In the genomic region with DNA sequence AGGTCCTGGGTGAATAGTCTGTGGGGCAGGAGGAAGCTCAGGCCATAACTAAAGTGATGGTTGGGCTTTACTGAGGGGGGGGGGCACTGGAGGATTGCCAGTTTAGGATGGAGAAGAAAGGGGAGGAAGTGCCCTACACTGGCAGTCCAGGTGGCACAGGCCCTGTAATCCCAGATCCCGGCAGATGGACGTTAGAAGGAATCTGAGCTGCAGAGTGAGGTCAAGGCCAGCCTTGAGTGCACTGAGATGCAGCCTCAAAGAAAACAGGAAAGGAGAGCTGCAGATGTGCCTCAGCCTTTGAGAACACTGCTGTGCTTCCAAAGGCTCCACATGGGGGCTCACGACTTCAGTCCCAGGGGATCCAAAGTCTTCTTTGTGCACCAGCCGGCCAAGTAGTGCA, we compare ENCODE assay signal across 17 mouse cellular contexts. TPM values are rescaled to one million over a fixed set of nuclear protein-coding genes. Genes with fewer than 3 reads are reported as not detected.
A peak's percentile ranks its signal among the peaks of the same experiment; 100 is the strongest.
DNase-seq lines count a peak whose midpoint lies in the region; ATAC-seq and TF ChIP-seq lines count a peak whose summit lies in the region.
"Had no signal": no experiment of that assay in that cellular context is flagged by ENCODE, and none has a peak within 500 bp of the region (broad histone marks: within the 10 kb centered on the region; RNA-seq: fewer than 3 reads in every experiment).

No protein-coding gene starts in this region.

- peak; percentile 80 for ATAC-seq in kidney, postnatal 0 days (replicated peaks; ENCODE audit: low FRiP score, low read depth)
- ATAC-seq: forebrain, embryonic 13.5 days; midbrain, embryonic 13.5 days had no signal

- no peak overlapping the region for H3K27ac ChIP-seq in kidney, postnatal 0 days
- H3K27ac ChIP-seq in embryonic facial prominence, embryonic 10.5 days (replicated peaks), result 0 out of 2 replicates have a peak overlapping the region, but pooled peaks have one; percentile 30
- H3K27ac ChIP-seq: embryonic facial prominence, embryonic 15.5 days; forebrain, embryonic 13.5 days; gastrocnemius, adult 2 months; heart, embryonic 10.5 days; limb, embryonic 13.5 days; midbrain, embryonic 13.5 days; neural tube, embryonic 12.5 days had no signal

- H3K27me3 ChIP-seq in kidney, postnatal 0 days (ENCODE audit: insufficient read depth, low read length), result no peaks in the 10 kb centered on the region
- no peaks in the 10 kb centered on the region for H3K27me3 ChIP-seq in embryonic facial prominence, embryonic 10.5 days (replicated peaks; ENCODE audit: low read depth, poor library complexity, severe bottlenecking)
- H3K27me3 ChIP-seq: embryonic facial prominence, embryonic 15.5 days; forebrain, embryonic 13.5 days; limb, embryonic 13.5 days; midbrain, embryonic 13.5 days; neural tube, embryonic 12.5 days had no signal

- no peaks in the 10 kb centered on the region for H3K4me1 ChIP-seq in kidney, postnatal 0 days (replicated peaks; ENCODE audit: insufficient read depth, low read length)
- peaks cover 10% of the 10 kb centered on the region for H3K4me1 ChIP-seq in embryonic facial prominence, embryonic 10.5 days
- H3K4me1 ChIP-seq: midbrain, embryonic 13.5 days; neural tube, embryonic 12.5 days had no signal

- H3K4me3 ChIP-seq in kidney, postnatal 0 days (replicated peaks; ENCODE audit: low read depth, low read length), result no peak overlapping the region
- H3K4me3 ChIP-seq in embryonic facial prominence, embryonic 10.5 days, result no peak overlapping the region
- H3K4me3 ChIP-seq: embryonic facial prominence, embryonic 15.5 days; forebrain, embryonic 13.5 days; gastrocnemius, adult 2 months; heart, embryonic 10.5 days; limb, embryonic 13.5 days; midbrain, embryonic 13.5 days; neural tube, embryonic 12.5 days had no signal

- H3K9ac ChIP-seq in kidney, postnatal 0 days (ENCODE audit: low read depth, low read length), result no peak overlapping the region
- H3K9ac ChIP-seq: embryonic facial prominence, embryonic 15.5 days; forebrain, embryonic 13.5 days; limb, embryonic 13.5 days; midbrain, embryonic 13.5 days; neural tube, embryonic 12.5 days had no signal

- WGBS in kidney, postnatal 0 days, result 22% methylated on average over 4 of the region's 4 CpGs
- WGBS in embryonic facial prominence, embryonic 10.5 days, result 42% methylated on average over 4 of the region's 4 CpGs

- H3K9me3 ChIP-seq in kidney, postnatal 0 days (replicated peaks; ENCODE audit: low read length), result no peaks in the 10 kb centered on the region
- H3K9me3 ChIP-seq in embryonic facial prominence, embryonic 10.5 days, result no peaks in the 10 kb centered on the region
- H3K9me3 ChIP-seq: embryonic facial prominence, embryonic 15.5 days; forebrain, embryonic 13.5 days; heart, embryonic 10.5 days; limb, embryonic 13.5 days; midbrain, embryonic 13.5 days; neural tube, embryonic 12.5 days had no signal

- H3K4me2 ChIP-seq in kidney, postnatal 0 days (ENCODE audit: low read length), result no peak overlapping the region
- H3K4me2 ChIP-seq: embryonic facial prominence, embryonic 15.5 days; forebrain, embryonic 13.5 days; limb, embryonic 13.5 days; midbrain, embryonic 13.5 days; neural tube, embryonic 12.5 days had no signal

- peak; percentile 34; the same call in 1 of the 2 replicates for TF ChIP-seq CTCF in kidney, postnatal 0 days (IDR thresholded peaks at IDR 0.05; ENCODE audit: low read depth)

- no peaks in the 10 kb centered on the region for H3K36me3 ChIP-seq in kidney, postnatal 0 days (ENCODE audit: insufficient read depth, low read length)
- H3K36me3 ChIP-seq in embryonic facial prominence, embryonic 10.5 days (replicated peaks), result no peaks in the 10 kb centered on the region
- H3K36me3 ChIP-seq: embryonic facial prominence, embryonic 15.5 days; heart, embryonic 10.5 days; limb, embryonic 13.5 days; midbrain, embryonic 13.5 days; neural tube, embryonic 12.5 days had no signal

- peak; percentile 50 for DNase-seq in cerebellum, adult 9-11 months
- no peak for DNase-seq in cerebellum, adult 11 months
- peak; percentile 85 for DNase-seq in kidney, postnatal 0 days (ENCODE audit: low spot score)
- DNase-seq in kidney, adult 8-10 months, result no peak
- peak; percentile 14 for DNase-seq in MN1 (ENCODE audit: low spot score)
- DNase-seq in embryonic facial prominence, embryonic 10.5 days (ENCODE audit: low spot score), result no peak
- DNase-seq in spleen, adult 18-20 months, result no peak
- DNase-seq: gastrocnemius, adult 2 months; heart, postnatal 36 days; kidney, adult 9 months; thymus, postnatal 14 days had no signal

RNA-seq across cellular contexts. Expression of a gene that starts 5.9 kb away (rescaled TPM):
- polyA plus RNA-seq in kidney, postnatal 0 days (2015; fragmentation: Nextera tagmentation; extraction: Ambion mirVana), result 24.0 and 25.3 TPM in 2 replicates
- 26.2 and 26.5 TPM in 2 replicates for polyA plus RNA-seq in embryonic facial prominence, embryonic 10.5 days (2016; fragmentation: Nextera tagmentation; extraction: Ambion mirVana)

RNA-seq across cellular contexts. Expression of a gene that starts 19.1 kb away (rescaled TPM):
- polyA plus RNA-seq in kidney, postnatal 0 days (2015; fragmentation: Nextera tagmentation; extraction: Ambion mirVana), result 41.6 and 44.3 TPM in 2 replicates
- polyA plus RNA-seq in embryonic facial prominence, embryonic 10.5 days (2016; fragmentation: Nextera tagmentation; extraction: Ambion mirVana), result 24.0 and 25.1 TPM in 2 replicates

RNA-seq across cellular contexts. Expression of a gene that starts 19.9 kb away (rescaled TPM):
- polyA plus RNA-seq in kidney, postnatal 0 days (2015; fragmentation: Nextera tagmentation; extraction: Ambion mirVana), result 33.4 and 40.1 TPM in 2 replicates
- 31.9 and 35.2 TPM in 2 replicates for polyA plus RNA-seq in embryonic facial prominence, embryonic 10.5 days (2016; fragmentation: Nextera tagmentation; extraction: Ambion mirVana)

RNA-seq across cellular contexts. Expression of a gene that starts 20.2 kb away (rescaled TPM):
- 0.17 and 0.28 TPM in 2 replicates for polyA plus RNA-seq in kidney, postnatal 0 days (2015; fragmentation: Nextera tagmentation; extraction: Ambion mirVana)
- polyA plus RNA-seq in embryonic facial prominence, embryonic 10.5 days (2016; fragmentation: Nextera tagmentation; extraction: Ambion mirVana), result 0.19 and 0.35 TPM in 2 replicates

RNA-seq across cellular contexts. Expression of a gene that starts 31.5 kb away (rescaled TPM):
- 4.1 and 4.7 TPM in 2 replicates for polyA plus RNA-seq in kidney, postnatal 0 days (2015; fragmentation: Nextera tagmentation; extraction: Ambion mirVana)
- polyA plus RNA-seq in embryonic facial prominence, embryonic 10.5 days (2016; fragmentation: Nextera tagmentation; extraction: Ambion mirVana), result 3.8 and 4.2 TPM in 2 replicates

Comparison
In these comparisons a context has a peak if more than half of its experiments do, and no peak if none do; other contexts are left out.
1. DNase-seq: peak in cerebellum, adult 9-11 months (single experiment), kidney, postnatal 0 days (single experiment) and MN1 (single experiment); none in cerebellum, adult 11 months (single experiment), kidney, adult 8-10 months (0 of 2), embryonic facial prominence, embryonic 10.5 days (single experiment) and spleen, adult 18-20 months (0 of 2).